Mouse (Mus musculus) liver, adult 2 months (tissue): ENCODE results near the gene Hira.
"Not testable (repeated sequence)": the region's sequence is repeated elsewhere in the genome, so short reads cannot be mapped to it uniquely, and the experiment has no call there.

Source experiments
- CTCF ChIP-seq: fragments of 200-500 bp; IDR thresholded peaks from 2 replicates; pipeline ENCODE4 v1.5.1; 2011; ENCODE audit warnings: low read depth, low read length, control low read depth
- POLR2A ChIP-seq: fragments of 200-500 bp; IDR thresholded peaks from 2 replicates; pipeline ENCODE4 v1.6.1; 2011; ENCODE audit warnings: low read length, control low read depth; ENCODE audit not compliant: insufficient read depth; ENCODE audit errors: extremely low read depth

GRCm38 (mm10) chr16:19007186-19007591 lies 130.4 kb downstream of the Hira start:
- TF ChIP-seq CTCF, POLR2A: not testable (repeated sequence)
